ENCODE assay signal across 21 mouse cellular contexts in the genomic region with DNA sequence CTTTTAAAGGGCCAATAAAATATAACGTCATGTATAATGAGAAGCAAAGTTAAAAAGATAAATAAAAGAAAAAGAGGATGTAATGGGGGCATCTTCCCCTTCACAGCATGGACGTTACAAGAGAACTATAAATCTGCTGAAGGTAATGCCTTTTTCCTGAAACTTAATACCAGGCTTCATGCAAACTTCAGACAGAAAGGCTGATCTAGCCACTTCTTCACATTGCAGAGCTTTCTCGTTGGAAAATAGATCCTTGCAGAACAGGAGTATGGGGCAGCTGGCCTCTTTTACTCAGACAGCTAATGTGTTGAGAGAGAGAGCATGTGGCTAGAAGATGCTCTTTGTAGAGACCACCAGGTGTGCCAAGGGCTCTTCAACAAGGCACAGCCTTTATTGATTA.
"Had no signal": no experiment of that assay in that cellular context is flagged by ENCODE, and none has a peak within 500 bp of the region (broad histone marks: within the 10 kb centered on the region; RNA-seq: fewer than 3 reads in every experiment).

No protein-coding gene starts in this region.

- H3K4me1 ChIP-seq: heart, embryonic 13.5 days; heart, embryonic 15.5 days; hindbrain, embryonic 13.5 days; hindbrain, embryonic 15.5 days; liver, embryonic 13.5 days; liver, embryonic 15.5 days had no signal

- H3K4me3 ChIP-seq: heart, embryonic 13.5 days; heart, embryonic 15.5 days; hindbrain, embryonic 13.5 days; hindbrain, embryonic 15.5 days; left cerebral cortex, adult 2 months; liver, embryonic 13.5 days; liver, embryonic 15.5 days had no signal

- H3K9me3 ChIP-seq: heart, embryonic 13.5 days; heart, embryonic 15.5 days; hindbrain, embryonic 13.5 days; hindbrain, embryonic 15.5 days; liver, embryonic 13.5 days; liver, embryonic 15.5 days had no signal

- H3K4me2 ChIP-seq: heart, embryonic 11.5 days; heart, embryonic 13.5 days; heart, embryonic 15.5 days; hindbrain, embryonic 13.5 days; hindbrain, embryonic 15.5 days; liver, embryonic 11.5 days; liver, embryonic 13.5 days; liver, embryonic 15.5 days had no signal

- ATAC-seq: hindbrain, postnatal 0 days; intestine, embryonic 16.5 days had no signal

- H3K9ac ChIP-seq: forebrain, postnatal 0 days; heart, embryonic 13.5 days; heart, embryonic 15.5 days; hindbrain, embryonic 13.5 days; hindbrain, embryonic 15.5 days; liver, embryonic 13.5 days; liver, embryonic 15.5 days had no signal

- H3K27me3 ChIP-seq: heart, embryonic 15.5 days; hindbrain, embryonic 13.5 days; hindbrain, embryonic 15.5 days; liver, embryonic 13.5 days; liver, embryonic 15.5 days had no signal

- H3K27ac ChIP-seq: heart, embryonic 13.5 days; heart, embryonic 15.5 days; hindbrain, embryonic 13.5 days; hindbrain, embryonic 15.5 days; hindbrain, postnatal 0 days; left cerebral cortex, adult 2 months; liver, embryonic 13.5 days; liver, embryonic 15.5 days had no signal

- H3K36me3 ChIP-seq: heart, embryonic 13.5 days; heart, embryonic 15.5 days; hindbrain, embryonic 13.5 days; hindbrain, embryonic 15.5 days; liver, embryonic 13.5 days; liver, embryonic 15.5 days had no signal

- DNase-seq: forebrain, postnatal 0 days; gastrocnemius, postnatal 14 days; gastrocnemius, postnatal 36 days; heart, adult 18-20 months; heart, postnatal 14 days; heart, postnatal 36 days; kidney, adult 11 months; kidney, adult 2 months; kidney, postnatal 25 days; liver; liver, embryonic 13.5 days had no signal
